Mouse (Mus musculus) cerebellum, adult 2 months (tissue): Measurements from ENCODE around the gene Shtn1.

ENCODE experiments used
- CTCF ChIP-seq: fragments of 200-500 bp; IDR thresholded peaks from 2 replicates; pipeline ENCODE4 v1.5.1; 2011; ENCODE audit warnings: low read depth, mild to moderate bottlenecking, control low read depth, low read length, moderate library complexity, borderline replicate concordance; ENCODE audit not compliant: insufficient read depth
- POLR2A ChIP-seq: fragments of 200-500 bp; IDR thresholded peaks from 2 replicates; pipeline ENCODE4 v1.6.1; 2011; ENCODE audit warnings: low read length, control low read depth, borderline replicate concordance; ENCODE audit not compliant: insufficient read depth

DNA sequence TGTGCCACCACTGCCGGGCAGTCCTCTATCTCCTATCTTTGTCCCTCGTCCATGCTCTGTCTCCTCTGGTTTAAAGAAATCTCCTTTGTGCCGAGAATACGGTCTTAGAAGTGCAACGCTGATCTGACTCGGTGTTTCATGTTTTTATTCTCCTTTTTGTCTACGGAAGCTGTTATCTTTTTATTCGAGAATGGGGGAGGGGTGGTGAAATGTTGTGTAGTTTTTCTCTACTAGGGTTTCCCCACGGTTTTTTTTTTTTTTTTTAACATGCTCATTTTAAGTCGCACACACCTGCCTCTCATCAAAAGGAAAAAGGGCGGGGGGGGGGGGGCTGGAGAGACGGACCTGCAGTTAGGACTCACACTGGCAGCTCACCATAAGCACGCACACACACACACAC is 123.7 kb downstream of the Shtn1 start:
- TF ChIP-seq CTCF (no peak), POLR2A (no peak)
